Mouse (Mus musculus): ENCODE measurements around the gene Auh.

The Auh gene

DNA sequence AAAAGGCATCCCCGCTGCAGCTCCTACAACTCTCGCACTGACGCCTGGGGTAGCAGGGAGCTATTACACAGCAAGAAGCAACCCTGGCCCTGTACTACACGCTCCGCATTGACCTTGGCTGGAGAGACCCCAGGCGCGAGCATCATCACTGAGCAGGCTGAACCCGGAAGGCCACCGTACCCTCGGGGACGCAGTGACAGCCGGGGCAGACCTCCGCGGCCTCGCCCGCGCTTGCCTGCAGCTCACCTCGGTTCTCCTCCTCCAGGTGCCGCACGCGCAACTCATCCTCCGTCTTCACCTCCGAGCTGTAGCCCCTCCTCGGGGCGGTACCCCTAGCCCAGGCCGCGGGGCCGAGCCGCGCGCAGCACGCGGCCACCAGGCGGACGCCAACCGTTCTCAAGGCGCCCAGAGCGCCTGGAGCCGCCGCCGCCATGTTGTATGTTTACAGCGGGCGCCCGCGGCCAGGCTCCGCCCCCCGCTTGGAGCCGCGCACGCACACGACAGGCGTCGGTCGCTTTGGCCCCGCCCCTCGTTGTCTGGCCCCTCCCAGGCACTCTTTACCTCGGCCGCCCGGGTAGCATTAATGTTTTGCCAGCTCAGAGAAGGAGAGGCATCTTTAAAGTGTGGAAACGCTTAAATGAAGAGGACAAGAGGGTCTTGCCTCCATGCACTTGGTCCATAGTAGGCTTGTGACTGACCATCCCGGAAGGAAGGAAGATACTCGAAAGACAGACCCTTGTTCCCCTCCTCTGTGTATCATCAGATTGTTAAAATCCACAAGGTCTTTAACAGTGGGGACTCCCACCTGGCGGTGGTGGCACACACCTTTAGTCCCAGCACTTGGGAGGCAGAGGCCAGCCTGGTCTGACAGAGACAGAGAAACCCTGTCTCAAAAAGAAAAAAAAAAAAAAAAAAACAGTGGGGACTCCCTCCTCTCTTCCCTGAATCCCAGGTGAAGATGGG, at the start of gene Auh:
TSS of gene Auh (minus strand) at position 473 of the 963 bp plus-strand sequence.
- DNase-seq: peak; percentile 84

DNA sequence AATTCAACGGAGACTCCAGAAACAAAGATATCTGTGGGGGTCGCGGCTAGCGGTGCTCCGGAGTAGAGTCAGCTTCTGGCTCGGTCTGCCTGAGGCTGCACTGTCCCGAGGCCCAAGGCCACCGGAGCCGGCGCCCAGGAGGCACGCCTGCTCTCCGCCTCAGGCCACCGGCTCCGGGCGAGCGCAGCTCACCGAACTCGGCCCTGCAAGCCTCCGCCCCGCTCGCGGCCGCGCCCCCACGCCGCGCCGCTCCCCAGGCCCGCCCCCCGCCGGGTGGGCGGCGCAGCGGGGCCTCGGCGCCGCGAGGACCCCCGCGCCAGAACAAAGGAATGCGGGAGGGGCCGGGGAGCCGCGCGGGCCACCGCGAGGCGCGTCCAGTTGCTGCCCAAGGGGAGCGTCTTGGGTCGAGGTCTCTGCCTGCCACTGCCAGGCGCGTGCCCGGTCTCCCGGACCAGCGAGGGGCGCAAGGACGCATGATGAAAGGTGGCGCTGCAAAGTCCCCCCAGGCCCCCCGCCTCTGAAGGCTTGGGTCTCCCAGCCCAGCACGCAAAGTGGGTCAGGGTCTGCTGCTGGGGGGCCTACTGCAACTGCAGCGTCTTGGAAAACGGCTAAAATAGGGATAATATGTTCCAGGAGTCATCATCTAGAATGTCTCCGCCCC, 49.0 kb upstream of the Auh start:
- DNase-seq: peak; percentile 59

DNA sequence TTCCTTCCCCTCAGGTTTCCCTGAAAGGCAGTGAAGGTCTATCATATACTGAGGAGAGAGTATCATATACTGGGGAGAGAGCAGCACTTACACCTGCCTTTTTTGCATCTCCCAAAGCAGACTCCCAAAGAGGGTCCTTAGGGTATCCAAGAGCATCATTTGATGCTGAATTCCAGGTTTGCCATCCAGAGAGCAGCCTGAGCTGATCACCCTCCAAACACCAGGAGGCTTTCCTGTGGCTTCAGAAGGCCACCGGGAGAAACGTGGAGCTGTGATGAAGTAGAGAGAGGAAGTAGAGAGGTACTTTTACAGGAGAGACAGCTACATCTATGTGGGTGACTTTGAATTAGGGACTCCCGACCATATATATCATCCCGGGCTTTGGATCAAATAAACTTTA, 48.3 kb upstream of the Auh start:
- no peak for DNase-seq

DNA sequence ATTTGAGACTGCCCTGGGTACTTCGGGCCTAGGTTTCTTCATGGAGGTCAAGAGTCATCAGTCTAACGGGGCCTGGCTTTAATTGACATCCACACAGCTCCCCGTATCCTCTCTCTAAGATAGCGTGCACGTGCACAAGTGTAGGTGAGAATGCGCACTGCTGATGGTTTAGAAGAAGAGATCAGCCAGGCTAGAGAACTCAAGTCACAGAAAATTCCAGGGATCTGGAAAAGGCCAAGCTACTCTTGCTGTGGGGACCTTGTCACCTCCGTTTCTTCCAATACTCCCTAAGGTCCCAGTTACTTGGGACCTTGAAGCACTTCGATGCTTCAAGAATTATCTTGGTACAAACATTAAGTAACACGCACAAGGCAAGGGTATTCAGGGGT, 47.7 kb upstream of the Auh start:
- no peak for DNase-seq

GRCm38 (mm10) chr13:52976510-52977220, 47.2 kb upstream of the Auh start:
- DNase-seq: no peak

GRCm38 (mm10) chr13:52976130-52976509, 46.6 kb upstream of the Auh start:
- no peak for DNase-seq

GRCm38 (mm10) chr13:52974676-52975075, 45.2 kb upstream of the Auh start:
- DNase-seq: no peak

GRCm38 (mm10) chr13:52973427-52973826, 43.9 kb upstream of the Auh start:
- no peak for DNase-seq

DNA sequence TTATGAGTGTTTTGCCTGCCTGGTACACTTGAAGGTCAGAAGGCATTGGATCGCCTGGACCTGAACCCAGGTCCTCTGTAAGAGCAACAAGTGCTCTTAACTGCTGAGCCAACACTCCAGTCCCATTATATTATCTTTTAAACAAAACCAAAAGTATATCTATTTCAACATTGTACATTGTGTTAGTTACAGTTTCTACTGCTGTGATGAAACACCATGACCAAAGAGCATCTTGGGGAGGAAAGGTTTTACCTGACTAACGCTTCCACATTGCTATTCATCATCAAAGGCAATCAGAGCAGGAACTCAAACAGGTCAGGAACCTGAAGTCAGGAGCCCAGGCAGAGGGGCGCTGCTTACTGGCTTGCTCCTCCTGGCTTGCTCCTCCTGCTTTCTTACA, 43.1 kb upstream of the Auh start:
- no peak for DNase-seq

GRCm38 (mm10) chr13:52970876-52971275, 41.4 kb upstream of the Auh start:
- DNase-seq: no peak

- DNase-seq: no peak
Observed at GRCm38 (mm10) chr13:52962922-52963321, 33.4 kb upstream of the Auh start.

DNA sequence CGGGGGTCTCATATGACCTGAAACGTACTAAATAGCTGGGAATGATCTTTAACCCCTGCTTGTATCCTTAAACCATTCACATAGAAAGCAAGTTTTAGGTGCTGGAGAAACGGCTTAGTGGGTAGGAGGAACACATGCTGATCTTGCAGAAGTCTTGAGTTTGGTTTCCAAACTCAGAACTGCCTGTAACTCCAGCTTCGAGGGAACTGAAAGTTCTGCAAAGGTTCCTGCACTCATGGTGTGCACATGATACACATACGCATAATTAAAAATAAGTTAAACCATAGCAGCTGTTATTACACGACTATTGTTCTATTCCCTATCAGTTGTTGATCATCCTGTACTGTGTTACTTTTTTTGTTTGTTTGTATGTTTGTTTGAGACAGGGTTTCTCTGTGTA, 32.9 kb upstream of the Auh start:
- DNase-seq: no peak

DNA sequence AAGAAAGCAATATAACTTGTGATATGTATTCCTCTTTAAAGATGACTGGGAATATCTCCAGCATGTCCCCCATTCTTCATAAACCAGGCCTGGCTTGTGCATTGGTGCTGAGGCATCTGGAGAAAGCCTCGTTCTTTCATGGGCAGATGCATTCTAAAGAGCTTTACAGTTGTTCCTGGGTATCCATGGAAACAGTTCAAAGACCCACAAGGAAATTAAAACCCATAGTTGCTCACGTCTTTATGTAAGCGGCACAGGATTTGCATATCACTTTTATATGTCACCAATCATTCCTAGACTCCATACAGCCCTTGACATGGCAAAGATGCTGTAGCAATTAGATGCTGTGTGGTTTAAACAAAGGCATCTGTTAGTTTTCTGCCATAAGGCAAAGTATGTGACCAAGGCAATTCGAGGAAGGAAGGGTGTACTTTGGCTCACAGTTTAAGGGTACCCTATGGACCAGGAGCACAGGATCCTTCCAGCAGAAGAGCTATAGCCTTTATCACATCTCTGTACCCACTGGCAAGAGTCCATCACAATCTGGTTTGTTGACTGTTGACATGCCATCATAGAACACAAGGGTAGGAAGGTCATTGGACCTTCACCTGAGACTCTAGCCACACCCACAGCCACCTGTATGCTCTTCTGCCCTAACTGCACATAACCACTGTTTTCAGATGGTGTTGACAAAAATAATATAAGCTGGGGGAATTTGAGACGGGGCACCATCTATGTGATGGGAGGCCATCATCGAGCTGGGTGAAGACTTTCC, 24.5 kb upstream of the Auh start:
- no peak for DNase-seq

GRCm38 (mm10) chr13:52949211-52949610, 19.7 kb upstream of the Auh start:
- no peak for DNase-seq

GRCm38 (mm10) chr13:52947545-52947944, 18.1 kb upstream of the Auh start:
- no peak for DNase-seq

DNA sequence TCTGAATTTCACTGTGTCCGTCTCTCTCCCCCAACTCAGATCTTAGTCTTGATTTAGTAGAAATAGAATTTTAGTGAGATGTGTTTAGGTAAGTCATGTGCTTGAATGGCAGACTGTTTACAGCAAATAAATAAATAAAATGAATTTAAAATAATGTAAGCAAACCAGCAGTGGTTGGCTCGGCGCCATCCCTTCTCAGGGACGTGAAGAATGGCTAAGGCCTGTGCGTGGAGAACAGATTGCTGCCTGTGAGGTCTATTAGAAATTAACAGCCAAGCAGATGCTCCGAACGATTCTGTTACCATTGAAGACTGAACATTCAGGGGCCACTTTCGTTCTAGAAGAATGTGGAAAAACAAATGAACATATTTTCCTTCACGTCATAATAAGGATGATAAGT, 16.3 kb upstream of the Auh start:
- DNase-seq: no peak

GRCm38 (mm10) chr13:52944116-52944515, 14.6 kb upstream of the Auh start:
- no peak for DNase-seq

GRCm38 (mm10) chr13:52942876-52943388, 13.5 kb upstream of the Auh start:
- no peak for DNase-seq

DNA sequence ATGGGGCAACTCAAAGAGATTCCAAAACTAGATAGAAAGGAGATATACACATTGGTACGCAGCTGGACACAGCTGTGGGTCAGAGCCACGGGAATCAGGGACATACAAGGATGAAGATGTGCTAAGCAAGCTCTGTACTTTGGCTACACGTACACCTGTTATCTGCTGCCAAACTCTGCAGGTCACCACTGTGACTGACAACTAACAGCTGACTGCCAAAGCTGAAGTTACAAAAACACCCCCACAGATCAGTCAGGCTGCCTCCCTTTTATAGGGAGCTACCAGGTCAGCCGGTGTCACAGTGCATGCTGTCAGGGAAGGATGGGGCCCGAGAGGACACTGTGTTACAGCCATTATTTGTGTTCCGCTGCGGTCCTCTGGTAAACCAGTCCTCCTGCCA, 11.5 kb upstream of the Auh start:
- no peak for DNase-seq

GRCm38 (mm10) chr13:52930582-52930981, 1.1 kb upstream of the Auh start:
- DNase-seq: no peak

GRCm38 (mm10) chr13:52928392-52928791, 1.1 kb downstream of the Auh start:
- DNase-seq: no peak

- no peak for DNase-seq
Observed at GRCm38 (mm10) chr13:52924457-52924856, 5.0 kb downstream of the Auh start.

DNA sequence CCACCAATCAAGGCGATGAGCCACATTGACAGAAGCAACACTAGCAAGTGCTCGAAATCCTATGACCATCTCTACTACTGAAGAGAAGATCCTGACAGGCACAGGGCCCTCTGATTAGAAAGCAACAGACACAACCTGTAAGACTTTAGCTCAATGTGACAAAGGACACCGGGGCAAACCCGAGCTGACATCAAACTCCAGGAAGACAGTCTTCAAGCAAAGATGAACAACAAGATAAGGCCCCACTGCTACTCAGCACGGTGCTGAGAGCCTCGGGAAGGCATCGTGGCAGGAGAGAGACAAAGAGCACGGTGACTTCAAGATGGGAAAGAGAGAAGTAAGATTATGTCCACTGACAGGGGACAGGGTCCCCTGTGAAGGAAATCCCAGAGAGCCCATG, 7.5 kb downstream of the Auh start:
- no peak for DNase-seq

Data from cerebellum, adult 11-12 months (tissue).